Mouse (Mus musculus): ENCODE measurements around the gene Mgat5.

DNA sequence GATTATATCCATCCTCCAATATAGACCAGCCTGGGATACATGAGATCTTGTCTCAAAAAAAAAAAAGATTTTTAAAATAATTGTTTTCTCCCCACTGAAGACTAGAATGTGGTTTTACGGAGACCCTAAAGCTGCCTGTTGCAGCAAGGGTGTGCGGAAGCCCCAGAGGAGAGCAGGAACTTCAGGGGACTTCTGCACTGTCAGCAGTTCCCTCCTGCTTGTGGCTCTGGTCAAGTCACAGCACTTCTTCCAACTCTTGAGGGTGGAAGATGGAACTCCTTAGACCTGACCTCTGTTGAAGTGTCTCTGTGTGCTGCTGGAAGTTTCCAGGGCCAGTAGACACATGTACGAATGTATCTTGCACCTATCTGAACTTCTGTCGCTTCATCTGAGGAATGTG, 66.3 kb downstream of the Mgat5 start:
- TF ChIP-seq POLR2A (IDR thresholded peaks at IDR 0.05; ENCODE audit: extremely low read depth, insufficient read depth, low read length), result no peak
- no peak for TF ChIP-seq CTCF (IDR thresholded peaks at IDR 0.05; ENCODE audit: low read depth, low read length)

Measured in liver, adult 2 months (tissue).